Mouse (Mus musculus): ENCODE measurements at regions not wholly inside any gene's neighbourhood (a gene's known extent, or its start where the extent isn't known, plus 50 kb on each side); places are given as distances from the start of the nearest gene placed in this dataset.

- ATAC-seq (replicated peaks; ENCODE audit: low read depth, poor library complexity, severe bottlenecking), result peak; percentile 92
Observed at GRCm38 (mm10) chr9:66646226-66646625, 53.3 kb upstream of the Usp3 start.

DNA sequence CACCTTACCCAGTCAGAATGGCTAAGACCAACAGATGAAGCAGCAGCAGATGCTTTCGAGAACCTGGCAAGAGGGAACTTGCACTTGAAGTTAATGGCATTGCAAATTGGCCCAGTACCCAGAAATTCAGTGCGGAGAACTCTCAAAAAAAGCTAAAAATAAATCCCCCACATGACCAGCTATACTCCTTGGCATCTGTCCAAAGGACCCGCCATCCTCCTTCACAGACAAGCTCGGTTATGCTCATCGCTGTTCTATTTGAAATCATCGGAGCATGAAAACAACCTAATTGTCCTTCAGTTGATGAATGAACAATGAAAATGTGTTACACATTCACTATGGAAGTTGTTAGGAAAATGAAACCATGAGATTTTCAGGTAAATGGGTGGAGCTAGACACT, 58.4 kb upstream of the Usp3 start:
- no peak for ATAC-seq (replicated peaks; ENCODE audit: low read depth, poor library complexity, severe bottlenecking)

DNA sequence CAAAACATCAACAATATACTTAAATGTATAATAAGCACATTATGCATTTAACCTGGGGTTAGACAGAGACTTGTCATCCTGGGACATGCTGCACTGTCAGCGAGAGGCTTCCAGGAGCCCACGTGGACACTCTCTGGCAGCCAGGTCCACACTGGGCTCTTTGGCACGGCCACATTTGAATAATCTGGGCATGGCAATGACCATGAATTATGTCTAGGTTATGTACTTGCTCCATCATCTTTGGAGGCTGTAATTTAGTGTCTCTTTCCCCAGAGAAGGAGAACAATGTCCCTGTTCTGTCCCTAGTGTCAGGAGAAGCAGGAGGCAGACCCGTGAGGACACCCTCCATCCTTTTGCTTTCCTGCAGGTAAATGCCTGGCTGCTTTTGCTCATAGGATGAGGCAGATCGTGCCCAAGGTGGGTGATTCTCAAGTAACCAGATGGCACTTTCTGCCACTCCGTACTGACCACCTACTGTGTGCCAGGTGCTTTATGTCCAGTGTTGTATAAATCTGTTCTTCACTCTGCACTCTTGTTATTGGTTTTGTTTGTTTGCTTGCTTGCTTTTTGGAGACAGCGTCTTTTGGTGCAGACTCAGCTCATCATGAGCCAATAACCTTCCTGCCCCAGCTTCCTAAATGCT, 56.2 kb upstream of the Car12 start:
- ATAC-seq (replicated peaks; ENCODE audit: low read depth, poor library complexity, severe bottlenecking), result no peak

DNA sequence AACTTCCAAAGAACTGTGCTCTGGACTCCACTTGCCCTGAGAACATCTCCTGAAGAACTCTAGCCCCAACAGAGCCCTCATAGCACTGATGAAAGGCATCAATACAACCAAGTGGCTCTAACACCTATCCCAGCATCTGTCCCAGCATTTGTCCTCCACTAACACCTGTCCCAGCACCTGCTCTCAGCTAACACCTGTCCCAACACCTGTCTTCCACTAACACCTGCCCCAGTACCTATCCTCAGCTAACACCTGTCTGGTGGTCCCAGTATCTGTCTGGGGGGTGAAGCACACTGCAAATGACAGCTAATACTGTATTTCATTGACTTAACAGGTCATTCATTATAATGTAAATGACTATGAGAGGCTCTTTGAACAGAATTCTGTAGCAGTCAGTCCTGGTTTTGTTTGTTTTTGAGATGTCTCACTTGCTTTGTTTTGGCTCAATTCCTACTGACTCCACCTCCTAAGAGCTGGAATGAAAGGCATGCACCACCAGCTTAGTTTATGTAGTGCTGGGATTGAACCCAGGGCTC, 54.7 kb upstream of the Car12 start:
- ATAC-seq (replicated peaks; ENCODE audit: low read depth, poor library complexity, severe bottlenecking), result no peak

DNA sequence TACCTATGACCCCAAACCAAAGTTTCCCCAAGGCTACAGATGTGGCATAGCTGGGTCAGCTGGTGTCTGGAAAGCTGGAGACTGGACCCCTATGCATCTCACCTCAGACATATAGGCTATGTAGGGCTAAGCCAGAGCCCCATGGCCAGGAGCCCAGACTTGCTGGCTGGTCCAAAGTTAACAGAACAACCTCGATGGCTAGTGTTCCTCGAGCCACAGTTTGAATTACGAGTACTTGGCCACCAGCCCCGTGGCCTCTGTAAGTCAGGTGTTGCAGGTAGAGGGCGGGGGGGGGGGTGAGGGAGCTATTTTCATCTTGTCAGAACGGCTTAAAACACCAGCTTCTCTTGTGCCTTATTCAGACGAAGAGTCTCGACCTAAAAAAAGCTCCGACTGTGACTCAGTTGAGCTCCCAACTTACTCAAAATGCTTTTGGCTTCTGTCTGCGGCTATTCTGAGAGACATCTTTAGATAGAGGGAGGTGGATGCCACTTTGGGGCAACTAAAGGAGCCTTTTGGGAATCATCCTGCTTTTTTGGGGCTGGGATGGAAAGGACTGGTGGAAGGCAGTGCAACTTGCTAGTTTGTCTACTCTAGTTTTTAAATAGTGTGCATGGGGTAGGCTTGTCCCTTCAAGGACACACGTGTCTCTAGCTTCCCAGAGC, 53.6 kb upstream of the Car12 start:
- ATAC-seq (replicated peaks; ENCODE audit: low read depth, poor library complexity, severe bottlenecking), result no peak

GRCm38 (mm10) chr9:66661596-66661995, 51.9 kb upstream of the Car12 start:
- no peak for ATAC-seq (replicated peaks; ENCODE audit: low read depth, poor library complexity, severe bottlenecking)

DNA sequence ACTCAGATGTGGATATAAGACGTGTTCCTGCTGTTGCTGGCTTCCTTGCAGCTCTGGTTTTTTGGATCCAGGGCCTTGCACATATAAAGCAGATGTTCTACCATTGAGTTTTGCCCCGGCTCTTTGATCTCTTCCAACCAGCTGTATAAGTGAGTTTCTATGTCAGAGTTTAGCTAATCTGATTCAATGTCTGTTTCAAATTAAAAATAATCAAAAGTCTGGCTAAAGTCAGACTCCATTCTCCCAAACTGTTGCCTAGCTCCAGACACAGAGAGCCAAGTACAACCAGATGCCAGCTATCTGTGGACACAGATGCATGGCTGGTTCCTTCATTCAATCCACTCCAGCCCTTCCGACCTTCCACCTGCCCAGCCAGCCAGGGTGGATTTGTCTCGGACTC, 51.0 kb upstream of the Car12 start:
- no peak for ATAC-seq (replicated peaks; ENCODE audit: low read depth, poor library complexity, severe bottlenecking)
